Mouse (Mus musculus) liver, embryonic 15.5 days (tissue): Measurements from ENCODE around the gene Sycp1. TPM values are rescaled to one million over a fixed set of nuclear protein-coding genes. Genes with fewer than 3 reads are reported as not detected.

ENCODE experiments used
- ATAC-seq: fragments of 200-750 bp; cut with Nextera tagmentation; 2 replicates; pipeline ENCODE4 v1.8.0; 2017; ENCODE audit warnings: moderate number of reproducible peaks, mild to moderate bottlenecking, moderate library complexity; ENCODE audit not compliant: insufficient read depth
- H3K27ac ChIP-seq: fragments of 300-500 bp; sonication (generic); replicated peaks from 2 replicates; pipeline ENCODE4 v1.5.1; 2015; ENCODE audit warnings: mild to moderate bottlenecking, inconsistent platforms
- H3K27me3 ChIP-seq: fragments of 300-500 bp; sonication (generic); 2 replicates; pipeline ENCODE4 v1.6.1; 2015; ENCODE audit warnings: mild to moderate bottlenecking, inconsistent platforms
- H3K36me3 ChIP-seq: fragments of 300-500 bp; sonication (generic); replicated peaks from 2 replicates; pipeline ENCODE4 v1.6.1; 2015; ENCODE audit warnings: moderate library complexity, mild to moderate bottlenecking, inconsistent platforms
- H3K4me1 ChIP-seq: fragments of 300-500 bp; sonication (generic); replicated peaks from 2 replicates; pipeline ENCODE4 v1.6.1; 2015; ENCODE audit warnings: inconsistent platforms
- H3K4me2 ChIP-seq: fragments of 300-500 bp; sonication (generic); 2 replicates; pipeline ENCODE4 v1.6.1; 2015; ENCODE audit warnings: moderate library complexity, mild to moderate bottlenecking, inconsistent platforms
- H3K4me3 ChIP-seq: fragments of 300-500 bp; sonication (generic); replicated peaks from 2 replicates; pipeline ENCODE4 v1.5.1; 2015; ENCODE audit warnings: mild to moderate bottlenecking, inconsistent platforms
- H3K9ac ChIP-seq: fragments of 300-500 bp; sonication (generic); 2 replicates; pipeline ENCODE4 v1.6.1; 2015; ENCODE audit warnings: moderate library complexity, mild to moderate bottlenecking, inconsistent platforms
- H3K9me3 ChIP-seq: fragments of 300-500 bp; sonication (generic); replicated peaks from 2 replicates; pipeline ENCODE4 v1.6.1; 2016; ENCODE audit warnings: inconsistent platforms
- WGBS: fragments of 180-500 bp; shearing (Covaris S2); methylation state at CpG from one replicate; pipeline ENCODE4 v1.1.7; 2015; ENCODE audit warnings: mixed read lengths; ENCODE audit not compliant: insufficient replicate concordance; 5-methylcytosine and 5-hydroxymethylcytosine counted together
- polyA plus RNA-seq: library from polyadenylated mRNA; unstranded; fragments of >200 nt; fragmentation: Nextera tagmentation; extraction: Ambion mirVana; gene quantifications from 2 replicates; pipeline ENCODE4 v1.2.1, GENCODE M21; 2015

The Sycp1 gene
- polyA plus RNA-seq, 1 experiment from 2014 or later, result not detected

GRCm38 (mm10) chr3:102946312-102946711 is 10.4 kb upstream of the Sycp1 start:
- 52% methylated on average over 3 of the region's 3 CpGs for WGBS
- H3K9me3 ChIP-seq, result no peaks in the 10 kb centered on the region
- no peak overlapping the region for H3K9ac ChIP-seq
- no peak for ATAC-seq
- H3K4me3 ChIP-seq, result no peak overlapping the region
- no peak overlapping the region for H3K27ac ChIP-seq
- no peaks in the 10 kb centered on the region for H3K4me1 ChIP-seq
- H3K27me3 ChIP-seq, result no peaks in the 10 kb centered on the region
- H3K4me2 ChIP-seq, result no peak overlapping the region
- no peaks in the 10 kb centered on the region for H3K36me3 ChIP-seq

DNA sequence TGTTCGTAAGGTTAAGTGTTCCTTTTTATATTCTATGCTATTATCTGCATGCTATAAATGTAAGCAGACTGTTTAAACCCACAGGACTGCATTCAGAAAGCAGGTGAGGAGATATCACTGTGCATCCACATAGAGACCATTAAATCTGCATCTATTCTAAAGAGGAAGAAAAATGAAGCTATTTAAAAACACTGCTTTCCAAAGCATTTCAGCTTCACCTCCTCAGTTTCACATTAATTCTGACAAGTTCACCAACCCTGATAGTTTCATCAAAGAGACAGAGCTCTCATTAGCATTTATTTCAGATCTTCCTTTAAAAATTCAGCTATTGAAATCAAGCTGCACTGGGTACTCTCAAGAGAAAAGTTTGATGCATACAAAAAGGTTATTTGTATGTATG is 2.2 kb upstream of the Sycp1 start:
- H3K36me3 ChIP-seq, result no peaks in the 10 kb centered on the region
- H3K27ac ChIP-seq, result no peak overlapping the region
- no peak overlapping the region for H3K9ac ChIP-seq
- no peak for ATAC-seq
- H3K4me3 ChIP-seq, result no peak overlapping the region
- no peaks in the 10 kb centered on the region for H3K27me3 ChIP-seq
- WGBS, result 65% methylated on average over 1 of the region's 1 CpGs
- H3K4me2 ChIP-seq, result no peak overlapping the region
- 0 out of 2 replicates have a peak, but pooled peaks cover 4% of the 10 kb centered on the region for H3K9me3 ChIP-seq
- no peaks in the 10 kb centered on the region for H3K4me1 ChIP-seq

DNA sequence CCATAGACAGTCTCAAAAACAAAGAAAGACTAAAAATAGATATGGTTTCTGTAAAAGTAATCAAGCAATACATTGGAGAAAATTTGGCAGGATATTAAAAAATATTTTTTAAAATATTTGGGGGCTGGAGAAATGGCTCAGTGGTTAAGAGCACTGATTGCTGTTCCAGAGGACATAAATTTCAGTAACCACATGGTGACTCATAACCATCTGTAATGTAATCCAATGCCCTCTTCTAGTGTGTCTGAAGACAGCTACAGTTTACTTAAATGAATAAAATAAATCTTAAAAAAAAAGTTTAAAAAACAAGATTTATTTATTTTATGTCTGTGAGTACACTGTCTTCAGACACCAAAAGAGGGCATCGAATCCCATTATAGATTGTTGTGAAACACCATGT is 36.8 kb downstream of the Sycp1 start:
- Histone ChIP-seq H3K9me3 (no peaks in the 10 kb centered on the region), H3K4me2 (no peak overlapping the region)
- WGBS, result 57% methylated on average over 1 of the region's 1 CpGs

GRCm38 (mm10) chr3:102880529-102880928 is 55.4 kb downstream of the Sycp1 start:
- no peak for ATAC-seq
- Histone ChIP-seq H3K9ac (no peak overlapping the region), H3K4me1 (no peaks in the 10 kb centered on the region), H3K9me3 (no peaks in the 10 kb centered on the region), H3K4me3 (no peak overlapping the region), H3K36me3 (no peaks in the 10 kb centered on the region), H3K27me3 (no peaks in the 10 kb centered on the region), H3K27ac (no peak overlapping the region), H3K4me2 (no peak overlapping the region)
- WGBS, result 51% methylated on average over 4 of the region's 4 CpGs

More for the DNA sequence above, 36.8 kb downstream of the Sycp1 start:
- no peaks in the 10 kb centered on the region for H3K36me3 ChIP-seq
- H3K9ac ChIP-seq, result no peak overlapping the region
- no peaks in the 10 kb centered on the region for H3K27me3 ChIP-seq
- H3K4me3 ChIP-seq, result no peak overlapping the region
- H3K4me1 ChIP-seq, result no peaks in the 10 kb centered on the region
- no peak overlapping the region for H3K27ac ChIP-seq
- no peak for ATAC-seq

GRCm38 (mm10) chr3:102848661-102849060 is 87.2 kb downstream of the Sycp1 start:
- no peak overlapping the region for H3K27ac ChIP-seq

GRCm38 (mm10) chr3:102842386-102842785 is 93.5 kb downstream of the Sycp1 start:
- Histone ChIP-seq H3K4me1 (no peaks in the 10 kb centered on the region), H3K27me3 (no peaks in the 10 kb centered on the region)
- 30% methylated on average over 1 of the region's 1 CpGs for WGBS

More at GRCm38 (mm10) chr3:102848661-102849060, 87.2 kb downstream of the Sycp1 start:
- Histone ChIP-seq H3K4me1 (no peaks in the 10 kb centered on the region), H3K36me3 (no peaks in the 10 kb centered on the region), H3K4me3 (no peak overlapping the region), H3K9me3 (no peaks in the 10 kb centered on the region), H3K9ac (no peak overlapping the region), H3K4me2 (no peak overlapping the region), H3K27me3 (no peaks in the 10 kb centered on the region)
- no peak for ATAC-seq

GRCm38 (mm10) chr3:102803937-102804336 is 132.0 kb downstream of the Sycp1 start:
- Histone ChIP-seq H3K4me1 (no peaks in the 10 kb centered on the region), H3K9me3 (no peaks in the 10 kb centered on the region), H3K36me3 (no peaks in the 10 kb centered on the region), H3K27ac (no peak overlapping the region), H3K4me2 (no peak overlapping the region), H3K4me3 (no peak overlapping the region), H3K9ac (no peak overlapping the region), H3K27me3 (no peaks in the 10 kb centered on the region)
- WGBS, result 6% methylated on average over 3 of the region's 3 CpGs
- no peak for ATAC-seq

More at GRCm38 (mm10) chr3:102842386-102842785, 93.5 kb downstream of the Sycp1 start:
- Histone ChIP-seq H3K36me3 (no peaks in the 10 kb centered on the region), H3K27ac (no peak overlapping the region), H3K4me2 (no peak overlapping the region), H3K4me3 (no peak overlapping the region), H3K9ac (no peak overlapping the region), H3K9me3 (no peaks in the 10 kb centered on the region)
- no peak for ATAC-seq

- H3K27me3 ChIP-seq, result no peaks in the 10 kb centered on the region
- H3K36me3 ChIP-seq, result no peaks in the 10 kb centered on the region
- no peak overlapping the region for H3K27ac ChIP-seq
- no peak overlapping the region for H3K4me2 ChIP-seq
- no peaks in the 10 kb centered on the region for H3K4me1 ChIP-seq
- H3K9me3 ChIP-seq, result no peaks in the 10 kb centered on the region
- H3K9ac ChIP-seq, result no peak overlapping the region
- H3K4me3 ChIP-seq, result no peak overlapping the region
- no peak for ATAC-seq
- 5% methylated on average over 4 of the region's 4 CpGs for WGBS
Measured at GRCm38 (mm10) chr3:102787369-102787768, 148.5 kb downstream of the Sycp1 start.

DNA sequence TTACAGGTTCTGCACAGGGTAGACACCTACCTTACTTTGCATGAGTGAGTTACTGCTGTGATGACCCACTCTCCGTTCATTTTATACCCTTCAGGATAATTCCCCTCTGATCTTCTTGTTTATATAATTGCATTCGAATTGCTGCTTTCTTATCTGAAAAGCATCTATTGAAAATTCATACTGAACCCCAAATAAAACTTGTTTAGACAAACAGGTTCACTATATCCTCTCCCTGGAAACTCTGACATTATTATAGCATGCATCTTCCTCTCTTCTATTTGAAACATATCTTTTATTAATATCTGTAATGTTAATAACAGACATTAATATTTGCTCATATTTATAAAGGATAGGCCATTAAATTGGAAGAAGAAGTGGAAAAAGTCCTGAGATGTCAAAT is 153.3 kb downstream of the Sycp1 start, which contains the start of gene Tshb:
Tshb (minus strand) TSS at position 101 of the 400 bp plus-strand sequence.
- H3K4me1 ChIP-seq, result no peaks in the 10 kb centered on the region
- whole genome bisulfite sequencing, result 60% methylated on average over 2 of the region's 2 CpGs
- H3K27ac ChIP-seq, result no peak within 1 kb of the TSS
- ATAC-seq, result no peak
- H3K4me2 ChIP-seq, result no peak within 1 kb of the TSS
- H3K27me3 ChIP-seq, result no peaks in the 10 kb centered on the region
- H3K9ac ChIP-seq, result no peak within 1 kb of the TSS
- H3K36me3 ChIP-seq, result no peaks in the 10 kb centered on the region
- H3K4me3 ChIP-seq, result no peak within 1 kb of the TSS
- no peaks in the 10 kb centered on the region for H3K9me3 ChIP-seq

- ATAC-seq, result no peak
- H3K36me3 ChIP-seq, result no peaks in the 10 kb centered on the region
- H3K4me2 ChIP-seq, result no peak overlapping the region
- no peak overlapping the region for H3K4me3 ChIP-seq
- no peak overlapping the region for H3K27ac ChIP-seq
- H3K27me3 ChIP-seq, result no peaks in the 10 kb centered on the region
- no peaks in the 10 kb centered on the region for H3K9me3 ChIP-seq
- H3K9ac ChIP-seq, result no peak overlapping the region
- no peaks in the 10 kb centered on the region for H3K4me1 ChIP-seq
- WGBS, result 59% methylated on average over 4 of the region's 4 CpGs
Measured at GRCm38 (mm10) chr3:102773018-102773417, 162.9 kb downstream of the Sycp1 start.
